Mouse (Mus musculus): Measurements from ENCODE around the gene Lamtor2.

Lamtor2 gene

GRCm38 (mm10) chr3:88541622-88542401 is 11.1 kb downstream of the Lamtor2 start:
- DNase-seq = no peak

- no peak for DNase-seq
Measured at GRCm38 (mm10) chr3:88540085-88540484, 12.8 kb downstream of the Lamtor2 start.

- DNase-seq = no peak
Measured at GRCm38 (mm10) chr3:88539397-88539796, 13.5 kb downstream of the Lamtor2 start.

- DNase-seq = no peak
Measured at GRCm38 (mm10) chr3:88538271-88539145, 14.4 kb downstream of the Lamtor2 start.

GRCm38 (mm10) chr3:88537146-88537545 is 15.7 kb downstream of the Lamtor2 start:
- DNase-seq = peak; percentile 49 to 60

GRCm38 (mm10) chr3:88536103-88536930 is 16.6 kb downstream of the Lamtor2 start:
- DNase-seq = peak; percentile 86 to 90

- no peak for DNase-seq
Measured at GRCm38 (mm10) chr3:88535527-88535926, 17.3 kb downstream of the Lamtor2 start.

- DNase-seq = no peak
Measured at GRCm38 (mm10) chr3:88535005-88535404, 17.9 kb downstream of the Lamtor2 start.

- DNase-seq = no peak
Measured at GRCm38 (mm10) chr3:88533706-88534105, 19.2 kb downstream of the Lamtor2 start.

- DNase-seq = no peak
Measured at GRCm38 (mm10) chr3:88532689-88533511, 20.0 kb downstream of the Lamtor2 start.

GRCm38 (mm10) chr3:88532299-88532674 is 20.6 kb downstream of the Lamtor2 start, which contains the start of gene Mex3a:
Mex3a (plus strand) TSS chr3:88532395.
- no peak for DNase-seq

- DNase-seq = peak; percentile 84 to 86
Measured at GRCm38 (mm10) chr3:88531348-88532298, 21.3 kb downstream of the Lamtor2 start.

GRCm38 (mm10) chr3:88530082-88530864 is 22.6 kb downstream of the Lamtor2 start:
- DNase-seq = no peak

GRCm38 (mm10) chr3:88529204-88530000 is 23.5 kb downstream of the Lamtor2 start:
- no peak for DNase-seq

GRCm38 (mm10) chr3:88528646-88529045 is 24.2 kb downstream of the Lamtor2 start:
- no peak for DNase-seq

GRCm38 (mm10) chr3:88527565-88527964 is 25.3 kb downstream of the Lamtor2 start:
- no peak for DNase-seq

- DNase-seq = peak; percentile 85 to 90
Measured at GRCm38 (mm10) chr3:88526157-88527131, 26.4 kb downstream of the Lamtor2 start.

GRCm38 (mm10) chr3:88525021-88525420 is 27.9 kb downstream of the Lamtor2 start:
- no peak for DNase-seq
